Mouse (Mus musculus) G1E (cell line): ENCODE data around the gene Cirbp.

Source experiments
- CTCF ChIP-seq: IDR thresholded peaks from 2 replicates; pipeline ENCODE4 v1.5.1; 2012; ENCODE audit warnings: low read depth, low read length, inconsistent platforms, mixed read lengths
- GATA1 ChIP-seq: IDR thresholded peaks from 2 replicates; pipeline ENCODE4 v1.6.1; 2012; ENCODE audit warnings: borderline replicate concordance, low read length, inconsistent platforms, mixed read lengths
- TAL1 ChIP-seq: conservative IDR thresholded peaks from 2 replicates; pipeline ENCODE4 v1.6.1; 2012; ENCODE audit warnings: low read depth, low read length, inconsistent platforms, mixed read lengths

DNA sequence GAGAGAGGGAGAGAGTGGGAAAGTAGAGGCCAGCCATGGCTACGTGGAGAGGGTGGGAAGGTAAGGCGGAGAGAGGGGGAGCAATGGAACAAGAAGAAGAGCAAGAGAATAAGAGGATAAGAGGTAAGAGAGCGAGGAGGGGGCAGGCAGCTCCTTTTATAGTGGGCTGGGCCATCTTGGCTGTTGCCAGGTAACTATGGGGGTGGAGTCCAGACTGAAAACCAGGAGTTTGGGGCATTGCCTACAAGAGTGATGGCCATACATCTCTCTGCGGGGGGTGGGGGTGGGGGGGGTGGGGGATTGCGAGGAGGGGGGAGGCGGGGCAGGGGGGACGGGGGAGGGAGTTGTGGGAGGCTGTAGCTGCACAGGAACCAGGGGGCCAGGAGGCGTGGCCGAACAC, 54.9 kb downstream of the Cirbp start:
- TF ChIP-seq CTCF (no peak), GATA1 (no peak), TAL1 (no peak)
